Mouse (Mus musculus): Measurements from ENCODE around the gene Dennd2d.

Gene Dennd2d

DNA sequence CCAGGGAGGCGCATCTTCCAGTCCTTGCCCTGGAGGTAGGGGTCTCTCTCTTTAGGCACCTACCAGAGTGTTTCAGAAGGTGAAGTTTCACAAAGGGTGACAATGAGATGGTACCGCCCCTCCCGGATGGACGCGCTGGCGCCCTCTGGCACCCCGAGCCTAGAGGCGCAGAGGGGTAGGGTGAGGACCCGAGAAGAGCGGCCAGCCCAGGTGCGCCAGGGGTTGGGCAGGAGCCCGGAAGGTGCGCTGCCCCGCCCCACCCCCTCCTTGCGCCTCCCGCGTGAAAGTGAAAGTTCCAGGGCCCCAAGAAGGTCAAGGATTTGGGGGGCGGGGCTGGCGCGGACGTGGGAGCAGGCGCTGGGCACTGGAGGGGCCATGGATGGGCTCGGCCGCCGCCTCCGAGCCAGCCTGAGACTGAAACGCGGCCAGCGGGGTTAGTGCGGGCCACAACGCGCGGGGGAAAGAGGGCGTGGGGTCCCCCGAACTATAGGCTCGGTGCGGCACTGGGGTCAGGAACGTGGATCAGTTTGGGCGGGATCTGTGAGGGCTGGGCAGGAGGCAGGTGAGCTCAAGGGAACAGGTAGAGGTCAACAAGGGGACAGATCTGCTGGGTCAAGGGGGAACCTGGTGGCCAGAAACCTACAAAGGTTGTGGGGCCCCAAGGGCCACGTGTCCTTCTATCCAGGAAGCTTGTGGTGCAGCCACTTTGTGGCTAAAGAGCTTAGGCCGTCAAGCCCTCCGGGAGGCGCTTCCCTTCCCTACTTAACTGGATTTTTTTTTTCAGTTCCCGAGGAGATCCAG lies at the start of gene Dennd2d:
TSS of gene Dennd2d (plus strand) at position 125 of the 801 bp plus-strand sequence.
- no peak for DNase-seq (ENCODE audit: low spot score)

DNA sequence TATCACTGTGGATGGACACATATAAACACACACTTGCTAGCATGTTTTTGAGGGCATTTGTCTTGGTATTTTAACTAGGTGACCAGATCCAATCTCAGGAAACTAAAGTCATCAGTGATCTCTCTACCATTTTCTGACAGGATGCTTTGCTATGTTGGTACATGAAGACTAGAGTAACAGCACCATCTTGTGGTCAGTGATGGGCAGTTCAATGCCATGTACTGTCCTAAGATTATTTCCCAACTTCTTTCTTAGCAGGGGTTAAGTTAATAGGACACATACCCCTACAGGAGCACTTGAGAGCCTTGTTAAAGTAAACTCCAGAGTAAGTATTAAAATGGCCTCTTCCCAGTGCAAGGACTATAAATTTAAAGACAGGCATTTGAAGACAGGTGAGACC lies 33.6 kb upstream of the Dennd2d start:
- peak; percentile 56 for DNase-seq (ENCODE audit: low spot score)

- DNase-seq (ENCODE audit: low spot score), result no peak
Measured at GRCm38 (mm10) chr3:106448995-106449394, 33.2 kb upstream of the Dennd2d start.

- DNase-seq (ENCODE audit: low spot score), result no peak
Measured at GRCm38 (mm10) chr3:106449567-106449966, 32.6 kb upstream of the Dennd2d start.

- no peak for DNase-seq (ENCODE audit: low spot score)
Measured at GRCm38 (mm10) chr3:106452616-106453015, 29.6 kb upstream of the Dennd2d start.

- DNase-seq (ENCODE audit: low spot score), result no peak
Measured at GRCm38 (mm10) chr3:106457298-106457869, 24.8 kb upstream of the Dennd2d start.

- DNase-seq (ENCODE audit: low spot score), result no peak
Measured at GRCm38 (mm10) chr3:106462059-106462470, 20.1 kb upstream of the Dennd2d start.

DNA sequence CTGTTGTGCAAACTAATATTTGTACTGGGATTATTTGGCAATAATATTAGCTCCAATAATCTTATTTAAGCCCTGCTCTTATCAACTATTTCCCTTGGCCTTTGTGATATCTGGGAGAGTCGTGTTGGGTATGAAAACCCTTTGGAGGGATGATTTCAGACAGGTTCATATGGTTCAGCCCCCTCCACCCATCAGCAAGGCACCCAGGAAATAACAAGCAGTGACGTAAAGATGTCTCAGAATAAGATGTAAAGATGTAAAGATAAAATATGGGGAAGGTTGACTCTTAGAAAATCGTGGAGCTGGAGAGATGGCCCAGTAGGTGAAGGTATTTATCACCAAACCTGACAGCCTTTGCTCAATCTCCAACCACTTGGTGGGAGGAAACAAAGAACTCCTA lies 19.7 kb upstream of the Dennd2d start:
- no peak for DNase-seq (ENCODE audit: low spot score)

DNA sequence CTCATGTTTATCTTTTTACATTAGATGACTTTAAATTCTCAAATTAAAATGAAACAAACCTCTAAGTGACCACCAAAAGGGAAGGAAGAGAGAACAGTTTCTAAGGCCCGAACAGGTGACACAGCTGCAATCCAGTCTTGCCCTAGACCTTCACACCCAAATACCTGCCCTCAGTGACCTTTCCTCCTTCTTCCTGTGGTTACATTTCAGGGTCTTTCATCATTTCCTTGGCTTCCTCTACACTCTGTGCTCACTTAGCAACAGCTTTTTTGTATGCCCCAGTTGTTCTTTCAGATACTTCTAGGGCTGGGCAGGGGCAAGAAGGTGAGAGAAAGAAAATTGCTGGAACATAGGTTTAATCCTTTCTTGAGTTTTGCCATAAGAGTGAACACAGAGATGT lies 17.5 kb upstream of the Dennd2d start:
- DNase-seq (ENCODE audit: low spot score), result no peak

- no peak for DNase-seq (ENCODE audit: low spot score)
Measured at GRCm38 (mm10) chr3:106474210-106474609, 8.0 kb upstream of the Dennd2d start.

DNA sequence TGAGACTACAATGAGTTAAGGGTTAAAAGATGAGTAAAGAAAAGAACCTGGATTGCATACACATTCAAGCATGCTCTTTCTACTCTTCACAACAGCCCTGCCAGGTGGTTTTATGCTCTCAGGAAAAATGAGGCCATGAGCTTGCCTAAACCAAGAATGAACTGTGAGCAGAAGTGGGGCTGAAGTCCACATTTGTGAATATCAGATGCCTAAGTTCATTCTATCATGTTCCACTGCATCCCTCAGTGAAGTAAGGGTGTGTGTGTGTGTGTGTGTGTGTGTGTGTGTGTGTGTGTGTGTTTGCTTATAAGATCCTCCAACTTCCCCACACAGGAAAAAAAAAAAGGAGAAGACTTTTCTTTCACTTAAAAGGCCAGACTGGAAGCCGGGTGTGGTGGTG lies 5.3 kb upstream of the Dennd2d start:
- no peak for DNase-seq (ENCODE audit: low spot score)

GRCm38 (mm10) chr3:106483297-106483696 lies 1.1 kb downstream of the Dennd2d start:
- DNase-seq (ENCODE audit: low spot score), result no peak

GRCm38 (mm10) chr3:106483796-106484405 lies 1.7 kb downstream of the Dennd2d start:
- no peak for DNase-seq (ENCODE audit: low spot score)

- no peak for DNase-seq (ENCODE audit: low spot score)
Measured at GRCm38 (mm10) chr3:106484861-106485260, 2.7 kb downstream of the Dennd2d start.

DNA sequence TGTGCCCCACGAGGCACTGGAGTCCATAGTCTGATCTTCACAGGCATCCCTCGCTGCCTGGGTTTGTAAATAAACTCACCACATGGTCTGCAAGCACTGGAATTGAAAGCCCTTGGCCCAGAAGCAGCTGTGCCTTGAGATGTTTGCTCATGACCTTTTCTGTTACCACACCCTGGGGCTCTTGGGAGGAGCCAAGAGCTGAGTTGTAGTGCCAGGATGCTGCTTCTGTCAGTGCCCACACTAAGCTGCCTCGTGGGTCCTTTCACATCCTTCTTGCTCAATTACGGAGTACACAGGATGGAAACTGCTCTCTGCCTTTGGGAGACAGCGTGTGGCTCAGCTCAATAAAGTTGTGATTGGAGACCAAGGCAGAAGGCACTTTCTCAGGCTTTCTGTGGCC lies 3.6 kb downstream of the Dennd2d start:
- DNase-seq (ENCODE audit: low spot score), result no peak

GRCm38 (mm10) chr3:106487551-106487950 lies 5.3 kb downstream of the Dennd2d start:
- no peak for DNase-seq (ENCODE audit: low spot score)

GRCm38 (mm10) chr3:106490239-106490638 lies 8.0 kb downstream of the Dennd2d start:
- DNase-seq (ENCODE audit: low spot score), result no peak

GRCm38 (mm10) chr3:106492723-106493122 lies 10.5 kb downstream of the Dennd2d start:
- no peak for DNase-seq (ENCODE audit: low spot score)

GRCm38 (mm10) chr3:106493202-106493601 lies 11.0 kb downstream of the Dennd2d start:
- DNase-seq (ENCODE audit: low spot score), result no peak

- no peak for DNase-seq (ENCODE audit: low spot score)
Measured at GRCm38 (mm10) chr3:106493882-106494281, 11.7 kb downstream of the Dennd2d start.

GRCm38 (mm10) chr3:106494417-106494950 lies 12.3 kb downstream of the Dennd2d start:
- DNase-seq (ENCODE audit: low spot score), result no peak

DNA sequence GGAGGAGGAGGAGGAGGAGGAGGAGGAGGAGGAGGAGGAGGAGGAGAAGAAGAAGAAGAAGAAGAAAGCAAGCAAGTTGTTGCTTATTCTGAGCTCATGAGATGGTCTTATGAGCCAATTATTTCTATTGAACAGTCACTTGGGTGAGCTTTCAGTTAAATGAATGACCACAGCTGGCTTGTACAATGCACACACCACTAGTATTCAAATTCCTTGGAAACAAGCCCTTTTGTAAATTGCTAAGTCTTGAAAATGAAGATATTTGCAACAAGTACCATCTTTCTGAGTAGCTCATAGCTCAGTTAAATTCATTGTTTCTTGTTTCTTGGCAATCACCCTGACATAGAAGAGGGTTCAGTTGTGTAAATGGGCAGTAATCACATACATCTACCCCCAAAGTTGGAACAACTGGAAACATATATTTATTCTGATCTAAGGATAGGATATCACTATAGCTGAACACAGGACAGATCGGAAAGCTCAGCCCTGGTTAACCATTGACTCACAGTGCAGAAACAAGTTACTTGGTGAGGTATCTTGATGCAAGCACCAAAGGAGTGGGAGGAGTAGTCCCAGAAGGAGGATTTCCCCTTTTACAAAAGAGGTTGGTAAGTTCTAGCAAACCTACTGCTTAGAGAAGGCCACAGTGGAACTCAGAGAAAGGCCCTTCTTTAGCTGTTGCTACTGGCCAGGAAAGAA lies 13.3 kb downstream of the Dennd2d start:
- no peak for DNase-seq (ENCODE audit: low spot score)
